Mouse (Mus musculus): ENCODE results near the gene Rad51b. TPM values are rescaled to one million over a fixed set of nuclear protein-coding genes. Genes with fewer than 3 reads are reported as not detected.

The Rad51b gene
- polyA plus RNA-seq, 1 experiment = 1.1 TPM

GRCm38 (mm10) chr12:79804776-79805524 lies 507.9 kb downstream of the Rad51b start:
- Histone ChIP-seq H3K4me1 (ENCODE audit: control insufficient read depth, insufficient read depth, low read length) (0 out of 2 replicates have a peak, but pooled peaks cover 2% of the 10 kb centered on the region), H3K4me3 (replicated peaks; ENCODE audit: extremely low read depth, low read depth, low read length) (no peak overlapping the region)
- TF ChIP-seq POLR2A (IDR thresholded peaks at IDR 0.05; ENCODE audit: borderline replicate concordance, extremely low read depth, low read depth, low read length) (no peak), CTCF (IDR thresholded peaks at IDR 0.05; ENCODE audit: insufficient read depth, low read length) (no peak)
- DNase-seq = no peak
- 76% methylated on average over 8 of the region's 8 CpGs for WGBS

GRCm38 (mm10) chr12:79806990-79807389 lies 509.9 kb downstream of the Rad51b start:
- TF ChIP-seq CTCF (IDR thresholded peaks at IDR 0.05; ENCODE audit: insufficient read depth, low read length) (no peak), POLR2A (IDR thresholded peaks at IDR 0.05; ENCODE audit: borderline replicate concordance, extremely low read depth, low read depth, low read length) (no peak)
- no peak for DNase-seq
- 89% methylated on average over 4 of the region's 4 CpGs for WGBS
- no peak overlapping the region for H3K4me3 ChIP-seq (replicated peaks; ENCODE audit: extremely low read depth, low read depth, low read length)
- 0 out of 2 replicates have a peak, but pooled peaks cover 2% of the 10 kb centered on the region for H3K4me1 ChIP-seq (ENCODE audit: control insufficient read depth, insufficient read depth, low read length)

GRCm38 (mm10) chr12:79807410-79807847 lies 510.3 kb downstream of the Rad51b start:
- no peak for DNase-seq
- 66% methylated on average over 10 of the region's 10 CpGs for WGBS
- no peak for TF ChIP-seq POLR2A (IDR thresholded peaks at IDR 0.05; ENCODE audit: borderline replicate concordance, extremely low read depth, low read depth, low read length)
- no peak for TF ChIP-seq CTCF (IDR thresholded peaks at IDR 0.05; ENCODE audit: insufficient read depth, low read length)
- Histone ChIP-seq H3K4me1 (ENCODE audit: control insufficient read depth, insufficient read depth, low read length) (0 out of 2 replicates have a peak, but pooled peaks cover 2% of the 10 kb centered on the region), H3K4me3 (replicated peaks; ENCODE audit: extremely low read depth, low read depth, low read length) (no peak overlapping the region)

GRCm38 (mm10) chr12:79807938-79808401 lies 510.9 kb downstream of the Rad51b start:
- Histone ChIP-seq H3K4me1 (ENCODE audit: control insufficient read depth, insufficient read depth, low read length) (0 out of 2 replicates have a peak, but pooled peaks cover 2% of the 10 kb centered on the region), H3K4me3 (replicated peaks; ENCODE audit: extremely low read depth, low read depth, low read length) (no peak overlapping the region)
- no peak for DNase-seq
- TF ChIP-seq CTCF (IDR thresholded peaks at IDR 0.05; ENCODE audit: insufficient read depth, low read length) (no peak), POLR2A (IDR thresholded peaks at IDR 0.05; ENCODE audit: borderline replicate concordance, extremely low read depth, low read depth, low read length) (no peak)
- WGBS = 94% methylated on average over 8 of the region's 8 CpGs

GRCm38 (mm10) chr12:79808426-79809398 lies 511.6 kb downstream of the Rad51b start:
- no peak for TF ChIP-seq POLR2A (IDR thresholded peaks at IDR 0.05; ENCODE audit: borderline replicate concordance, extremely low read depth, low read depth, low read length)
- no peak for TF ChIP-seq CTCF (IDR thresholded peaks at IDR 0.05; ENCODE audit: insufficient read depth, low read length)
- no peak overlapping the region for H3K4me3 ChIP-seq (replicated peaks; ENCODE audit: extremely low read depth, low read depth, low read length)
- WGBS = 84% methylated on average over 18 of the region's 18 CpGs
- H3K4me1 ChIP-seq (ENCODE audit: control insufficient read depth, insufficient read depth, low read length) = 0 out of 2 replicates have a peak, but pooled peaks cover 2% of the 10 kb centered on the region
- DNase-seq = no peak

- 78% methylated on average over 5 of the region's 5 CpGs for WGBS
- TF ChIP-seq POLR2A (IDR thresholded peaks at IDR 0.05; ENCODE audit: borderline replicate concordance, extremely low read depth, low read depth, low read length) = no peak
- TF ChIP-seq CTCF (IDR thresholded peaks at IDR 0.05; ENCODE audit: insufficient read depth, low read length) = no peak
- peaks cover 2% of the 10 kb centered on the region; the same call in 1 of the 2 replicates for H3K4me1 ChIP-seq (ENCODE audit: control insufficient read depth, insufficient read depth, low read length)
- no peak for DNase-seq
- H3K4me3 ChIP-seq (replicated peaks; ENCODE audit: extremely low read depth, low read depth, low read length) = no peak overlapping the region
Measured at GRCm38 (mm10) chr12:79809518-79809917, 512.4 kb downstream of the Rad51b start.

GRCm38 (mm10) chr12:79812422-79812821 lies 515.3 kb downstream of the Rad51b start:
- WGBS = 87% methylated on average over 8 of the region's 8 CpGs
- DNase-seq = no peak
- peaks cover 2% of the 10 kb centered on the region; the same call in 1 of the 2 replicates for H3K4me1 ChIP-seq (ENCODE audit: control insufficient read depth, insufficient read depth, low read length)
- TF ChIP-seq CTCF (IDR thresholded peaks at IDR 0.05; ENCODE audit: insufficient read depth, low read length) (no peak), POLR2A (IDR thresholded peaks at IDR 0.05; ENCODE audit: borderline replicate concordance, extremely low read depth, low read depth, low read length) (no peak)
- H3K4me3 ChIP-seq (replicated peaks; ENCODE audit: extremely low read depth, low read depth, low read length) = no peak overlapping the region

GRCm38 (mm10) chr12:79812838-79813563 lies 515.9 kb downstream of the Rad51b start:
- Histone ChIP-seq H3K4me1 (ENCODE audit: control insufficient read depth, insufficient read depth, low read length) (peaks cover 2% of the 10 kb centered on the region; the same call in 1 of the 2 replicates), H3K4me3 (replicated peaks; ENCODE audit: extremely low read depth, low read depth, low read length) (no peak overlapping the region)
- no peak for DNase-seq
- no peak for TF ChIP-seq CTCF (IDR thresholded peaks at IDR 0.05; ENCODE audit: insufficient read depth, low read length)
- TF ChIP-seq POLR2A (IDR thresholded peaks at IDR 0.05; ENCODE audit: borderline replicate concordance, extremely low read depth, low read depth, low read length) = no peak
- WGBS = 85% methylated on average over 18 of the region's 18 CpGs
